Mouse (Mus musculus) left cerebral cortex, adult 8-10 months (tissue): ENCODE measurements around the gene Tor1a. TPM values are rescaled to one million over a fixed set of nuclear protein-coding genes. Genes with fewer than 3 reads are reported as not detected.

Source experiments
- DNase-seq, 2 experiments: peaks; one replicate each; pipeline ENCODE4 v3.0.0; 2022; ENCODE audit warnings: low spot score in 2 of 2
- total RNA-seq, 4 experiments: library from RNA; stranded (reverse); gene quantifications; 2 replicates each; pipeline ENCODE4 v1.2.4; 2022

The Tor1a gene
- 10 to 100 TPM; 34.4 to 45.2 (median 37.9) TPM for total RNA-seq

DNA sequence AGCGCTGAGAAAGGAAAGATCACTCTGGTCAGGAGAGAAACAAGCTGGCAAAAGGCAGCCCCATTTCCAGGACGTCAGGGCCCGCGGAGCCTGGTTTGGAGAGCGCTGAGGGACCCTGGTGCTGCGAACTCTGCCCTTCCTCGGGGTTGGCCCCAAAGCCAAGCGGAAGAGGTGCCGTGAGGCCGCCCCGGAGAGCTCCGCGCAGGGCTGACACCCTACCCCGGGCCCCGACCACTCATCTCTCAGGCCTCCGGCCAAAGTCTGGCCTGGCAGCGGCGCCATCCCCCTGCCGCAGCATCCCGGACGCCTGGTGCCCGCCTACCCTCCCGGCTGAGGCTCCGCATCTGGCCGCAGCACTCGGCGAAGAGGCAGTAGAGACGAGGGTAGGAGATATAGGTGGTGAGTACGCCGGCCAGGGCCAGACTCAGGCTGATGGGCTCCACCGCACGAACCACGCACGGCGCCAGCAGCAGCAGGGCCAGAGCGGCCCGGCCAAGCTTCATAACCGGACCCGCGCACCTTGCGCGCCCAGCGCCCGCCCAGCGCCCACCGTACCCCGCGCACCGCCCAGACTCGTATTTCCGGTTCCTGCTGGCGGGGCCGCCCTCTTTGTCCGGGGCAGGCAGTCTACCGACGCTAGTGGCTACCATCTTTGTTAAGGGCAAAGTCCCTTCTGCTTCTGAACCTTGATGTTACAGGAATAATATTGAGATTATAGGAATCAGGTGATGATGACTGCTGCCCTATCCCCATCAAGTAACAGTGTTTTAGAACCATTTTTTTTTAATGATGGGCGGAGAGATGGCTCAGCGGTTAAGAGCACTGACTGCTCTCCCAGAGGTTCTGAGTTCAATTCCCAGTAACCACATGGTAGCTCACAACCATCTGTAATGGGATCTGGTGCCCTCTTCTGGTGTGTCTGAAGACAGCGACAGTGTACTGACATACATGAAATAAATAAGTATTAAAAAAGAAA lies at the start of gene Tor1a:
TSS of gene Tor1a (minus strand) at position 582 of the 976 bp plus-strand sequence.
- DNase-seq = peak; percentile 83 to 88

DNA sequence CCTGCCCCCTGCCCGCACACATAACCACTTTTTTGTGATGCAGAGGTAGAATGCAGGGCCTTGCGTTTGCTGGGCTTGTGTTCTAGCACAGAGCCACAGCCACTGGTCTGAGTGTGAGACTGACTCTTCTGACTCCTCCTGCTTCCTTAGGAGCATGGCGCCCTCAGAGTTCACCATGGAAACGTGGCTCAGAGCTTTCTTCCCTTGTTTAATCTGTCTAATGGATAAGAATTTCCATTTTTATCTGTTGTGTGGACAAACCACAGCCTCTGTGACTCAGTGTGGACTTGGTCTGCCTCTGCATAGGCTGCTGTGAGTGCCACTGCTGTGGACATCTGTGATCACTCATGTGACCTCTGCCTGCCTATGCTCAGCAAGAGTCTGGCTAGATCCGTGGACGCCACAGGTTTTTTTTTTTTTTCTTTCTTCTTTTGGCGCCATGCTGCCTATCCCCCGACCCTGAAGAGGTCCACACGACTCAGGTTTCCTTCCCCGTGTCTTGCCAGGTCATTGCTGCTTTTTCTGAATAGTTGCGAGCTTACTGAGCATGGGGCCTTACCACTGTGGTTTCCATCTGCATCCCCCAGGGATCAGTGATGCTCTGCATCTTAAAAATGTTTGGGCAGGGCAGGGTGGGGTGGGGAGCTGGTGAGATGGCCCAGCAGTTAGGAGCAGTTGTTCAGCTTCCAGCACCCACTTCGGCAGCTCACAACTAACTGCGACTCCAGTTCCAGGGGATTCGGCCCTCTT lies 45.8 kb upstream of the Tor1a start:
- no peak for DNase-seq

DNA sequence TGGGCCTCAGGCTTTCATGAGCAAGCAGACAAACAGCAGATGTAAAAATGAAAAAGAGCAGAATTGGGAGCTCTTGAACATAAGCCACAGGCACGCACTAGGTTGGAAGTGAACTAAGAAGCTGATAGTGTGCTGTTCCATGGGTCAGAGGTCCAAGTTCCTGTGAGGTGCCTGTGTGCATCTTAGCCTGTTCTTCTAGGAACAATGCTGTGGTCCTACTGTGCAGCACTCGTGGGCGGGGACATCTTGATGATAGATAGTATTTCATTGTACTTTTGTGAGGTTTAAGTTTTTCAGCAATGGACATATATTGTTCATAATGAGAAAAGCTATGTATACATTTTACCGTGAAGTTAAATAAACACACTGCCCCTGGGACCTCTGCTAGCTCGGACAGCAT lies 39.5 kb upstream of the Tor1a start:
- DNase-seq = no peak

DNA sequence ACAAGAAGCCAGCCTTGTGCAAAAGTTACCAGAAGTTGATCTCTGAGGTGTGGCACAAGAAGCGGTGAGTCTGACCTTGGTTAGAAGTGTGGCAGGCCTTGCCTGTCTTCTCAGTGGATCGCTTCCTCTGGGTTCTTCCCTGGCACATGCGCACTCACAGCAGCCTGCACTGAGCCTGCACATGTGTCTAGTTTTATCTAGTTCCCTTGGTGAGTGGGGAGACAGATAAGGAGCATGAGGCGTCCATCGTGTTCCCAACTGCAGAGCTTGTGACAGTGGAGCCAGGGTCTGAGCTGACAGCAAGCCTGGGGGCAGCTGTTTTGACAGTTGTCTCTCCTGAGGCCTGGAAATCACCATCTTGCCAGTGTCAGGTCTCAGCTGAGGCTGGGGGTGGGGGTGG lies 38.7 kb upstream of the Tor1a start:
- no peak for DNase-seq

DNA sequence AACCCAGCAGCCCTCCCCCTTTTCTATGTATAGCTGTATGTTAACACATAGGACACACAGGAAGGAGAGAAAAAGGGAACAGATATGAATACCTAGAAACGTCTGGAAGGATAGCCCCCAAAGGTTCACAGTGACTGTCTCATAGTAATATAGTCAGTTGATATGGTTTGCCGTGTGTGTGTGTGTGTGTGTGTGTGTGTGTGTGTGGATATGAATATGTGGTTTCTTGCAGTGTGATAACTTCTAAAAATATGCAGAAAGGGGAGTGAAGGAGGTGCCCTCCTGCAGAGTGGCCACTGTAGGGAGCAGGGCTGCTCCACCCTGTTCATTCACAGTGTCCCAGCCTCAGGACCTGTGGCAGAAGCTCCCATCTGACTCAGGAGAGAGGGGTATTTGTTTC lies 37.7 kb upstream of the Tor1a start:
- DNase-seq = no peak

DNA sequence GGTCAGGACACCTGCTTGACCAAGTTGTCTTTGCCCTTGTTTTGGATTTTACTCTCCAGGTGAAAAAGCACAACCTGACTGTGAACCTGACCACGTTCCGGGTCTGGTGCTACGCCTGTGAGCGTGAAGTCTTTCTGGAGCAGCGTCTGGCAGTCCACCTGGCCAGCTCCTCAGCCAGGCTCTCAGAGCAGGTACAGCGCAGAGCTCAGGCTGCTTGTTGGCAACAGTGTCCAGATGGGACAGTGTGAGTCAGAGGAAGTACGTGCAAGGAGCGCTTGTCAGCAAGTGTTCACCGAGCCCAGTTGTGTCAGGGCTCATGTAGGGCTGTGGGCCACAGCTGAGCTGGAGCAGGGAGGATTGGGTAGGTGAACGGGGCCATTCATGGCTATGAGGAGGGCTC lies 35.1 kb upstream of the Tor1a start:
- DNase-seq = no peak

DNA sequence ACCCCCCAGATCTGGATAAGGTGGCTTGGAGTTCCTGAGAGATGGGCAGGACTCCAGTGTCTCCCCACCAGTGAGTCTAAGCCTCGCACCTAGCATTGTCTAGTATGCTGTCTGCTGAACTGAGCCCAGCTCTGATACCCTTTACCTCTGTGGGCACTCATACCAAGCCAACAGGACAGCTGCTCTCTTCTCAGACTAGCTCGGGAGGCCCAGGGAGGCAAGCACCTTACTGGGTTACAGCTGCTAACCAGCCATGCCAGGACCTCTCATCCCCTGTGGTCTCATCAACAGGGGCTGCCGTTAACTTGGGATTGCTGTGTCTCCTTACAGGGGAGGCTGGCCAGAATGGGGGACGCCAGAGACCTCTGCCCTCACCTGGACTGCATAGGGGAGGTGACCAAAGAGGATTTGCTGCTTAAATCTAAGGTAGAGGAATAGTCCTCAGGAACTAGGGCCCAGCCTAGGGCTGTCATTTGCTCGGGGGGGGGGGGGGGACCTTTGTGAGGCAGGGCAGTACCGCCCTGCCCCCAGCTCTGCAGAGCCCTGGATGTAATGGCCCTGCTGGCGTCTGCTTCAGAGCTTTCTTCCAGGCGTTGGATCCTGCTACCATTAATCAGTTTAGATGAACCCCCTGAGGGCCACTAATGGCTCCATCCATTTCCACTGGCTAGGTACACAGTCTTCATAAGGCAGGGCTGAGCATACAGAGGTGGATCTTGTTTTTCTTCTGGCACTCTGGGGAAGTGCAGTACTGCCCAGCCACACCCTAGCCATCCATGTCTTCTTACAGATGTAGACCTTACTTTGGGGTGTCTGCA lies 30.9 kb upstream of the Tor1a start:
- no peak for DNase-seq

DNA sequence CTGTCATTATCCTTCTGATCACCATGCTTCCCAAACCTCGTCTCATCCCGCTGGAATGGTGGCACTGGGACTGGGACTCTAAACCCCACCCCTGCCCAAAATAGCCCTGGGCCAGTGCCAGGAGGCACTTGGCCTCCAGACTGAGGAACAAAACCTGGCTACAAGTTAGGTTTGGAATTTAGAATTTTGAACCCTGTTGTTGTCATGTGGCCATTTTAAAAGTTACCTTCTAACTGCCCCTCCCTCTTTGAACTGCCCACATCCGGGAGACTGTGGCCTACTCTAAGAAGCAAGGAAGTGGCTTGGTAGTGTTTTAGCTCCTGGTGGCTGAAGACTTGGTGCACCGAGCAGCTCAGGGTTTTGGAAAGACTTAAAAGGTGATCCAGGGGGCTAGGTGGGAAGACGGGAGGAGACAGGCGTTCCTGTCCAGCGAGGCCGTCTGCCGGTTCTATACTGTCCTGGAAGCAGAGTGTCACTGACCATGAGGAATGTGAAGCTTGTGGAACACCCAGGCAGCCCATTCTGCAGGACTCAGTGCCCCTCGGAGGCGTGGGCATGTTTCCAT lies 27.8 kb upstream of the Tor1a start:
- no peak for DNase-seq

DNA sequence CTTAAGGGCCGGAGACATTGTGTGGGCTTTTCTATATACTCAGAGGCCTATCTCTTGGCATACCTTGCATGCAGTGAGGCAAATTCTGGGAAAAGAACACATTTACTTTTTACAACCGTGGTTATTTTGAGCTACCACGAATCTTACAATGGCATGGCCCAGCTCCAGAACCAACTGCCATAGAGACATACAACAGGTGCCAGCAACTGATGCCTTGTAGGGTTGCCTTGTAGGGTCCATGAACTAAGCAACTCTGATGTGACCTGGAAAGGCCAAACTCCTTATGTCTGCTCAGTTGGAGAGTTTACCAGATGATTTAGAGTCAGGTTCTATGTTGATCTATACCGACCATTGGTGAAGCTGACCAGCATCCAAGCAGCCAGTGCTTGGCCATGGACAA lies 27.1 kb upstream of the Tor1a start:
- DNase-seq = no peak

DNA sequence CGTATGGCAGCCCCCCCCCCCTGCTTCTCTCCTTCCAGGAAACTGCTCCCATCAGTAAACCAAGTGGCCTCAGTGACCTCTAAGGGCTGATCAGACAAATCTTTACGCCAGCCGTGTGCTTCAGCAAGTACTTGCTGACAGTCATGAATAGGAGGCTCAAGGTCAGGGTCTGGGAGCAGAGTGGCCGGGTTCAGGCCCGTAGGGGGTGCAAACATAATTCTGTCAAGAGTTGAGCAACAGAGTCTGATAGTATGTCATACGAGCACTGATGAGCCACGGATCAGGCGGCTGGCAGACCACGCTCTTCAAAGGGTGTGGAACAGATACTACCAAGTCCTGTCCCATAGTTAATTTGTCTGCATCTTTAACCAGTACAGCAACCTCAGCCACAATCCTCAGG lies 22.5 kb upstream of the Tor1a start:
- DNase-seq = no peak

DNA sequence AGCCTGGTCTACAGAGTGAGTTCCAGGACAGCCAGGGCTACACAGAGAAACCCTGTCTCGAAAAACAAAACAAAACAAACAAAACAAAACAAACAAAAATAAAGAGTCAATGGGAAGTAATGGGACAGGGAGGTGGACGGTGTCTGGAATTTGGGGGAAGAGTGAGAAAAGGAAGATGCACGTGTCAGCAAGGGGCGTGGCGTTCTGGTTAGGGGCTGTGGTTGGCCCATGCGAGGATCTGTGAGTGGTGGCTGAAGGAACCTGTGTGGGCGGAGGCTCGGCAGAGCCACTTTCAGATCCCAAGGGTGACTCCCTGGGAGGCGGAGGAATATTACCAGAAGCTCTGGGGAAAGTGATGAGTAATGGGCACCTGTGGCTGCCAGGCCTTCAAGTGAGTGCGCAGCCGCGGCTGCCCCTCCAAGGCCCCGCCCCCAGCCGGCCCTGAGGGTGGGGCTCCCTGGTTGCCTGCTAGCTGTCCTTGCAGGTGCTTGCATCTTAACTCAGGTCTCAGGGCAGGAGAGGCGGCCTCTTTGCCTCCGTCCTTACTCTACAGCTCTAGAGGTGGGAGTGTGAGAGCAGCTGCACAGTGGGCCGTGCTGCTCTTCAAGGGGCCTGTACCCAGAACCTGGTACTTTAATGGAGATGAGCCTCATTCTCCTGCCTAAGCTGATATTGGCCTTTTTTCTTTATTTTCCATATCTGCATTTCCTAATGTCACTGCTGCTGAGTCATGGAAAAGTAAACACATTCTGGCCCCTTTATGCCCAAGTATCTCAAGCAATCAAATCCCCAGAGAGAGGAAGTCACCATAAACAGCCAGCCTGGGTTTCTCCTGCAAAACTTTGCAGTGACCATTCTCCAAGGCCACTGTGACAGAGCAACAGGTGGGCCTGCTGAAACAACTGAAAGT lies 17.6 kb upstream of the Tor1a start:
- DNase-seq = peak in 1 of 2 experiments; percentile 62

DNA sequence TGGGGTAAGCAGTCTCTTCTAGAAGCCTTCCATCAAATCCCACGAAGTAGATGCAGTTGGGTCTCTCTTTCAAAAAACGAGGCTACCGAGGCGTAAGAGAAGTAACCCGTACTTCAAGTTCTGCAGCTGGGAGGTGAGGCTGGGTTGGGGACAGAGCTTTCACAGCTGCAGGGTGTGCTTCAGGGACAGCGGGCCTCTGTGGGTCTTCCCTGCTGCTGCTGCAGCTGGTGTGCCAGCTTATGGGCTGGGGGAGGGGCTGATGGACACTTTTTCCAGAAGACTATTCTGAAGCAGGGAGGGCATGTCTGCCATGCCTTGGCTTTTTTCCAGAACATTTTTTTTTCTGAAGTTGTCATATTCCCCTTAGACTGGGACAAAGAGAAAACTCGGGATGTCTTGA lies 15.3 kb upstream of the Tor1a start:
- DNase-seq = no peak

DNA sequence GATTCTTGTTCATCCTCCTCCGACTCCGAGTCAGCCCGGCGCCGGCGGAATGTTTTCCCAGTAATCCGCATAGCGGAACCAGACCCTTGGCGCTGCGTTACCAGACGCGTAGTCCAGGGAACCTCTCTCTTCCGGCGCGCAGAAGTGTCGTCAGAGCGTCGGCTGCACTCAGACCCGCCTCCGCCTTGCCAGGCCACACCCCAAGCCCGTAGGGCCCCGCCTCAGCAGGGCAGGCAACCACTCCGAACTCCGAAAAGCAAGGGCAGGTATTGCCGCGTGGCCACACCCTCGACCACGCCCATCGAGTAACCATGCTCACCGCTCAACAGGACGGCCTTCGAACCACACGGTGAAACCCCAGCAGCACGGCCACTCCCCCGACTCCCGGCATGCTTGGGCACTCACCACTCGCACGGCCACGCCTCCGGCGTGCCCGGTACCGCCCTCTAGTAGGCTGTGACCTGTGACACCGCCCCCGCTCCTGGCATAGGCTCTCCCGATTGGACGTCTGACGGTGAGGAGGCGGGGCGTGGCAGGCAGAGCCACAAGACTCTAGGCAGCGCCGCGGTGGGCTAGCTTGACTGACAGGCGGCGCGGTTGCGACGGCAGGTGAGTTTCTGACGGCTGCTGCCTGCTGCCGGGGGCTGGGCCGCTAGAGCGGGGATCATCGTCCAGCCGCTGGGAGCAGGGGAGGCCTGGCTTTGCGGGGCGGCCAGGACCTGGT lies 14.2 kb upstream of the Tor1a start, which contains the start of the genes BC005624 and Usp20:
TSS of gene BC005624 (minus strand) at position 412 of the 724 bp plus-strand sequence.
TSS of gene Usp20 (plus strand) at position 490 of the 724 bp plus-strand sequence.
- DNase-seq = peak; percentile 93 to 100

DNA sequence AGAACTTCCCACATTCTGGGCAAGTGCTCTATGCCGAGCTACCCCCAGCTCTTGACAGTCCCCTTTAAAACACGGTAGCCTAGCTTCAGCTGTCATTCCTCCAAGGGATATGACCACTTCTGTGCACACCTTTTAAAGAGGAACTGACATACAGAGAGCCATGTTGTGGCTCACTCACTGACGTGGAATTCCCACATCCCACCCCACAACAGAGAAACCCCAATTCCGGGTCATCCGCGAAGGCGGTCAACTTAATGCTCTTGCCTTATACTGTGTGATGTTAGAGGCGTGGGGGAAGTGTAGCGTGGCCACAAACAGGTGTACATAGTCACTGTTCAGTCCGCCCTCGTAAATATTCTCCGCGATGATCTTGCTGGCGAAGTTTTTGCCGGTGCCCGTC lies 907 bp downstream of the Tor1a start:
- DNase-seq = no peak

DNA sequence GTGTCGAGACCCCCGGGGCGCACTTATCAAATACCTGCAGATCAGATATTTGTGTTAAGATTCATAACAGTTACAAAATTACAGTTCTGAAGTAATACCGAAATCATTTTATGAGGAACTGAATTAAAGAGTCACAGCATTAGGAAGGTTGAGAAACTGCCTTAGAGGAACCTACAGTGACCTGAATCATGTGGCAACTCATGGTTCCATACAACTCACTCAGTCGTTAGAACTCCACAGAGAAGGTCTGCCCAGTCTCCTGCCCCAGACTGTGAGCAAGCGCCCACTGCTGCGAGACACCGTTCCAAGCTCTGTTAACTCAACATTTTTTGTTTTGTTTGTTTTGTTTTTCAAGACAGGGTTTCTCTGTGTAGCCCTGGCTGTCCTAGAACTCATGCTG lies 2.1 kb downstream of the Tor1a start:
- no peak for DNase-seq

DNA sequence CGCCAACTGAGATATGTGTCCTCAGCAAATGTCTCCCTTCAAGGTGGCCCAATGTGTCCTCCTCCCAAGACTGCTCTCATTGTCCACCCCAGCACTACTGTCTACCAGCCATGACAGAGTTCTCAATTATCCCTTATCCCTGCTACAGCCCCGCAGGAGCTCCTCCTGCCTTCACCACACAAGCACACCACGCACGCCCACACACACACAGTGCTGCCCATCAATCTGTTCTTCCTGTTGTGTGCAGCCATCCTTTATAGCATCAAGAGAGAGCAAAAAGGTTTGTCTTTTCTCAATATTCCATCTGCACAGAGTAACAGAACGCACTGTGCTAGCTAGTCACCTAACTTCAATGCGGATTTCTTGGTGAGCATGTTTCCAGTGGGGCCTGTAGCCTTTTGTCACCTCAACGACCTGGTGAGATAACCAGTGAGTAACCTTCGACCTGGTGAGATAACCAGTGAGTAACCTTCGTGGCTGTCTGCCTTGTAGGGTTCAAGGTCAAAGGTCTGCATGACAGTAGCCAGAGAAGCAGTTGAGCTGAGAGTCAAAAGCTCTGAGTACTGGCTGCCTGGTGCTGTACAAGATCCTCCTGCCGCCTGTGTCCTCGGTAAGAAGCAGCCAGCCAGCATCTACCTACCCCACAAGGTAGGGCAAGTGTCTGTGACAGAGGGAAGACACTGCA lies 5.0 kb downstream of the Tor1a start:
- DNase-seq = no peak

DNA sequence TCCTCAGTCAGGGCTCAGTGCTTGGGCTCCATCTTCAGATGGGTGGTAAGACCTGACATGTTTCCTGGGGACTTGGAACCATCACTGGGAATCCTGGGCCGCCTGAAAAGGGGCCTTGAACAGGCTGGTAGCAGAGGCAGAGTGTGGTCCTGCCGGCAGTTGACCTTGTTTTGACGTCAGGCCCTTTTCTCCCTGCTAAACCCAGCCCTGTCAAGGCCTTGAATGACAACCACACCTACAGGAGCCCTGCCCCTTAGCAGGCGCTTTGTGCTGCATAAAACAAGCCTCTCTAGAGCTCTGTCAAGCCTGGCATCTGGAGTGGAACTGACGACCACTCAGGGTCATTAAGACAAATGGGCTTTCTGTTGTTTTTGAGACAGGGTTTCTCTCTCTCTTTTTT lies 7.9 kb downstream of the Tor1a start:
- DNase-seq = no peak

DNA sequence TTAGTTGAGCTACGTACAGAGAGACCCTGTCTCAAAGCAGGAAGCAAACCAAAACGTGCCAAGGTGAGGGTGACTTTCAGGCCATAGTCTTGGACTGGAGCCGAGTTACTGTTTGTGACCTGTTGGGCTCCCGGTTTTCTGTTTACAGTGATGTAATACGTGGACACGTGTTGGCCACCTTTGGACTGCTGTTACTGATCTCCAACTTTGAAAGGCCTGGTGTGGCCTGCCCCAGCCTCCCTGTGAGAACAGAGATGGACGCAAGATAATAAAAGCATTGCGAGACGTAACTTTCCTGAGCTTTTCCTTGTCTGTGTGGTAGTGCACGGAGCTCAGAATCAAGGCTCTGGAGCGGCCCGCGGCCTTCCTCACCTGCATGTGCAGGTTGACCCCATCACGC lies 9.0 kb downstream of the Tor1a start:
- DNase-seq = no peak

DNA sequence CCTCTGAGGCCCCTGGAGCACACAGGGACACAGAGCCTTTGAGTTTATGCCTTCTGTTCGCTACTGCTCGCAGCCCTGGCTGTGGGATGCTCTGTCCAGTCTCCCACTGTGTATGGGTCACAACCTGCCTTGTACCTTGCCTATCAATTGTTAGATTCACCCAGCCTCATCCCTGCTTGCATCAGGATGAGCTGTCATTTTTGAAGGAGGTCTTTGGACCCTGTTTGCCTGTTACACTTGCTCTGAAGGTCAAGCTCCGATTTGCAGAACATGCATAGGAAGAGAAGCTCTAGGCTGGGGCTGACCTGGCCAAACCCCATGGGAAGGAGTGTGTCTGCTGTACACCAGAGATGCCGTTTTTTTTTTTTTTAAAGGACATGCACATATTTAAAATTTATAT lies 10.2 kb downstream of the Tor1a start:
- DNase-seq = no peak
